Mouse (Mus musculus): ENCODE measurements around the gene Cetn2. TPM values are rescaled to one million over a fixed set of nuclear protein-coding genes. Genes with fewer than 3 reads are reported as not detected.
A peak's percentile ranks its signal among the peaks of the same experiment; 100 is the strongest.

Cetn2 gene
- 10 to 100 TPM; 26.9 to 28.8 TPM for total RNA-seq (2021)
- long read RNA-seq, experiment 1, transcript Cetn2-201 (4 exons, 1,026 nt): minor isoform, 5 of 51 reads
- long read RNA-seq, experiment 1, transcript Cetn2-203 (5 exons, 1,286 nt): major isoform, 44 of 51 reads
- long read RNA-seq, experiment 1, partial matches to known transcripts: 1 of 51 reads
- long read RNA-seq, experiment 1, other reads (novel, unspliced or antisense): 1 of 51 reads
- long read RNA-seq, experiment 2, transcript Cetn2-203 (5 exons, 1,286 nt): major isoform, 32 of 35 reads
- long read RNA-seq, experiment 2, partial matches to known transcripts: 0 of 35 reads
- long read RNA-seq, experiment 2, other reads (novel, unspliced or antisense): 0 of 35 reads

- peak; percentile 61 to 83 for DNase-seq (ENCODE audit: low spot score in 2 of 2)
Measured at GRCm38 (mm10) chrX:72917884-72918681, at the start of gene Cetn2, which contains the start of gene Nsdhl. Gene Cetn2, minus strand, starts transcription at chrX:72918411. Gene Nsdhl, plus strand, starts transcription at chrX:72918557.

DNA sequence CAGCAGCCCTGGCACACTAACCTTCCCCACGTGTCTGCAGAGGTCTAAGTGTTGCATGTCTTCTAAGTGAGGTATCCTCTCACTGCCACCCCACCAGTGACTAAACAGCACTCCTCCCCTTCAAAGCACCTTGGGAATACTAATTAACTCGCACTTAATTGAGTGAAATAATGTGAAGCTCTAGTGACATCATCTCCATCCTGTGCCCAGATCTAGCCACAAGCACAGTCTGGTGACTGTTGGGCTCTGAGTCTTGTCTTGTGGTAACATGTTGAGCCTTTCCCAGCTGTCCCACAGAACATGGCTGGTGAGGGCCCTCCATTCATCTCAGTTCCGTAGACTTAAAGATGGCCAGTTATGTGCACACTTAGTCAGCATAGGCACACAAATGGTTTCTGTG, 44.5 kb upstream of the Cetn2 start:
- DNase-seq (ENCODE audit: low spot score in 2 of 2): no peak

GRCm38 (mm10) chrX:72961511-72961910, 43.3 kb upstream of the Cetn2 start:
- DNase-seq (ENCODE audit: low spot score in 2 of 2): no peak

GRCm38 (mm10) chrX:72960431-72960830, 42.2 kb upstream of the Cetn2 start:
- no peak for DNase-seq (ENCODE audit: low spot score in 2 of 2)

- no peak for DNase-seq (ENCODE audit: low spot score in 2 of 2)
Measured at GRCm38 (mm10) chrX:72956486-72956885, 38.3 kb upstream of the Cetn2 start.

DNA sequence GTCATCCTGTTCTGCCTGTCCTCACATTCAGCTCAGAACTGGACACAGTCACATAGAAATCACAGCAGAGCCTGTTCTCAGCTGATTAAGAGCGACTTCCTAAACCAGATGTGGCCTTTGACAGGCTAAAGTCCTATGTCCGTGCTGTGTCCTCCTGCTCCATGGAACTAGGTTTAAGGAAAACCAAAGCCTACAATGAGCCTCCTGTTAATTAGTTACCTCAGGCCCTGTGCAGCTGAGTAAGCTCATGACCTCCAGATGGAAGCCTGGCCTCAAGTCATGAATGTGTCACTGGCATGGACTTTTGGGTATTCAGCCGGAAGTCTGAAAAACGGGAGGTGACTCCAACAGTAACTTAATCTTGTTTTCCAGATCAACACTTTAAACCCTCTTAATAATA, 35.3 kb upstream of the Cetn2 start:
- DNase-seq (ENCODE audit: low spot score in 2 of 2): no peak

- DNase-seq (ENCODE audit: low spot score in 2 of 2): no peak
Measured at GRCm38 (mm10) chrX:72921391-72921790, 3.2 kb upstream of the Cetn2 start.

GRCm38 (mm10) chrX:72918682-72919059, 460 bp upstream of the Cetn2 start:
- no peak for DNase-seq (ENCODE audit: low spot score in 2 of 2)

DNA sequence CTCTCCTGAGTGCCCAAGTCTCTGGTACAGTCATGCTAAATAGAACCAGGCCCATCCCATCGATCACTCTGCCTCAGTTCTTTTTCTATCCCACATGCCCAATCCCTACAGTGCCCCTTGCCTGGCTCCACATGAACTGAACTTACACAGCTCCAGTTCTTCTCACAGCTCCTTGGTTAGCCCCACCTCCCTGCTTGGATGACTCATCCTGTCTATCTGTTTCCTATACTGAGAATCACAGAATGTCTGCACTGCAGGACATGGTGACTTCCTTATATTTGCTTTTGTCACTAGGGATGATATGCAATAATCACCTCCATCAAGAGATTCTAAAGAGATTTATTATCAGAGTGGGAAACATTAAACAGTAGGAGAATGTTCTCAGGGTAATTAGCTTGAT, 6.6 kb downstream of the Cetn2 start:
- no peak for DNase-seq (ENCODE audit: low spot score in 2 of 2)

GRCm38 (mm10) chrX:72908404-72908741, 9.8 kb downstream of the Cetn2 start:
- DNase-seq (ENCODE audit: low spot score in 2 of 2): peak in 1 of 2 experiments; percentile 8

DNA sequence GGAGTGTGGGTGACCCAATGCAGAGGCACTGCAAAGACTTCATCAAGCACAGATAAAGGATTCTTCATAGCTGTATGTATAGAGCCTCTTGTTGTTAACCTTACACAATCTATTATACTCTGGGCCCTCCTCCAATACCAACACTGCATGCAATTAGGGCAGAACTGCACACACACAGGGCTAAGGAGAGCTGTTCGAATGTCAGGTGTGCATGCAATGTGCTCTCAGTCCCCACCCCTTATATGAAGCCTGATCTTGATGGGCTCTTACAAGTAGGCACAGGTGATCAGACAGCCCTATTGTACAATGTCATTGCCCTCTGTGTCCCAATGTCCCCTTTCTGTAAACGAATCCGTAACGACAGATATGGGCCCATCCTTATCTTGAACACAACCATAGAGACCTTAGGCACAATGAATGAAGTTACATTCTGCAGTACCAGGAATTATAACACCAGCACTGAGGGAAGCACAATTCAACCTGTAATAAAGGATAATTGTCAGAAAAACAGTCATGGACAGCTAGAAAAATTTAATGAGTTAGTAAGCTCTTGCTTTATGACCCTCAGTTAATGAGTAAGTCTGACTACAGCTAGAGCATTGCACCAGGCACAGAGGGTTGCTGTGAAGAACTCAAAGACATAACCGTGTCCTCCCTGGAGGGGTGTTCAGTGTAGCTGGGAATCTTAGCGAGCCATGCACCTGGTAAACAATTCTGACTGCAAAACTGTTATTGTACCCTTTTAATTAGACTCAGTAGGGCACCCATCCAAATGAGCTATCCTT, 10.4 kb downstream of the Cetn2 start:
- DNase-seq (ENCODE audit: low spot score in 2 of 2): no peak

DNA sequence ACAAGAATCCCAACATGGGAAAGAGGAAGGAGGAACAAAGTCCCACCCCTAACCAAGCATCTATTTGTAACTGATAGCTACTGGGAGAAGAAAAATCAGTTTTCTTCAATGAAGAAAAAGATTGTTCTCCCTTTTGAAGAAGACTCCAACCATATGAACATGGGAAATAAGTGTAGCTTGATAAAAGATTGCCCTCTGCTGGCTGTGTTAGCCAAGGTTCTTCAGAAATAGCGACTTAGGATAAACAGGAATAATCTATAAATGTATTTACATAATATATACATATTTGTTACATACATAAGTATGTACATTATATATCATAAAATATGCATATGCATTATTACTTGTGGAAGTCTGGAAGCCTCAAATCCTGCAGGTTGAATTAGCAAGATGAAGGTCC, 15.7 kb downstream of the Cetn2 start:
- no peak for DNase-seq (ENCODE audit: low spot score in 2 of 2)

DNA sequence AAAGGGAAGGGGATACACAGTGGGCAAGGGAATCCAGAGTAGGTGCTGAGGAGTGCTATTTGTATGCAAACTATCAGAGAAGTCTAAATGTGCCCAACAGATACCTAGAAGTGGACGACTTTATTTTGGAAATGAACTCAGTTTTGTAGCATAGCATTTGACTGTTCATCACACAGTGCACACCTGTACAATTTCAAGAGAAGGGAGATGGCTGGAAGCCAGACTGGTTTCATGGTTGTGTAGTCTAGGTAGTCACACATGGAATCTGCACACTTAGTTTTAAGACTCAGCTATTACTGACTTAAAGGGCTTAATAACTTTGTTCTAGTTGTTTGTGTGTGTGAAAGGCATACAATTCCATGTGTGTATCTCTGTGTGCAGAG, 22.2 kb downstream of the Cetn2 start:
- DNase-seq (ENCODE audit: low spot score in 2 of 2): no peak

DNA sequence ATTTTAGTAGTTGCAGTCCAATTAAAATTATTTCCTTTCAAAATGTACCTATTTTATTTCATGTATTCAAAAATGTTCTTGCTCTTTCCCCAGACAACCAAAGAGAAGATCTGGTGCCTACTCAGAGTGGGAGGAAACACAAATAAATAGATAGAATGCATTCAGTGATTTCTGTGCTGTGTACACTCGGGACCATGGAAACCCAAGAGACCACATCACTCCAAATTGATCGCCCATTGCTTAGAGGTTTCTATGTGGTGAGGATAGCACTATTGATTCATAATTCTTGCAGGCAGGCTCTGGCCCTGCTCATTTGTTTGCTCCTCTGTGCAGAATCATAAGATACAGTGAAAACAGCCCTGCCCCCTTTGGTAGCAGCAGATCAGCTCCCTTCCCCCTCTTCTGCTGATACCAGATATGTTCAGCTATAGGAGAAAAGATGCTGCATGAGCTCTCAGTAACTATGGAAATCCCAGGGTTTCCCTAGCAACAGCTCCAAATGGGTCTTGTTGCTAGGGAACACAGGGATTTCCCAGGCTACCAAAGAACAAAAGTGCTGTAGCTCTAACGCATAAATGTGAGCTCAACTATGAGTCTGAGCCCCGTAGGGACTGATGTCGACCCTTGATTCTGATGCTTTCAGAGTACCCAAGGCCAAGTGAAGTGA, 22.7 kb downstream of the Cetn2 start:
- DNase-seq (ENCODE audit: low spot score in 2 of 2): no peak

Other genes starting within 250 kb of the Cetn2 start
- gene Gabrq, start 93.2 kb downstream of the Cetn2 start, total RNA-seq (2021): under 1 TPM; 0.15 to 0.18 TPM
- 10 to 100 TPM; 13.5 to 15.7 TPM for gene Nsdhl, start 146 bp upstream of the Cetn2 start, total RNA-seq (2021)
- gene Zfp185, start 68.9 kb upstream of the Cetn2 start, total RNA-seq (2021): 10 to 100 TPM; 13.9 to 21.5 TPM
- under 1 TPM in 1 of 2 experiments, not detected in 1; 0.12 TPM for gene Pnma5, start 118.7 kb upstream of the Cetn2 start, total RNA-seq (2021)
- gene Pnma3, start 146.4 kb upstream of the Cetn2 start, total RNA-seq (2021): not detected
- under 1 TPM in 1 of 2 experiments, not detected in 1; 0.26 TPM for gene Xlr4a, start 164.1 kb upstream of the Cetn2 start, total RNA-seq (2021)
- gene Xlr3a, start 178.7 kb upstream of the Cetn2 start, total RNA-seq (2021): under 1 TPM; 0.54 to 0.88 TPM
- gene Gm14685, start 198.6 kb upstream of the Cetn2 start, total RNA-seq (2021): under 1 TPM in 1 of 2 experiments, not detected in 1; 0.15 TPM
- not detected for gene Xlr5b, start 230.4 kb upstream of the Cetn2 start, total RNA-seq (2021)
- not detected for gene DXBay18, start 231.0 kb upstream of the Cetn2 start, total RNA-seq (2021)

All from gastrocnemius, postnatal 4 days (tissue).